Mouse (Mus musculus): ENCODE measurements at regions not wholly inside any gene's neighbourhood (a gene's known extent, or its start where the extent isn't known, plus 50 kb on each side); places are given as distances from the start of the nearest gene placed in this dataset.
"Not testable (repeated sequence)": the region's sequence is repeated elsewhere in the genome, so short reads cannot be mapped to it uniquely, and the experiment has no call there.

DNA sequence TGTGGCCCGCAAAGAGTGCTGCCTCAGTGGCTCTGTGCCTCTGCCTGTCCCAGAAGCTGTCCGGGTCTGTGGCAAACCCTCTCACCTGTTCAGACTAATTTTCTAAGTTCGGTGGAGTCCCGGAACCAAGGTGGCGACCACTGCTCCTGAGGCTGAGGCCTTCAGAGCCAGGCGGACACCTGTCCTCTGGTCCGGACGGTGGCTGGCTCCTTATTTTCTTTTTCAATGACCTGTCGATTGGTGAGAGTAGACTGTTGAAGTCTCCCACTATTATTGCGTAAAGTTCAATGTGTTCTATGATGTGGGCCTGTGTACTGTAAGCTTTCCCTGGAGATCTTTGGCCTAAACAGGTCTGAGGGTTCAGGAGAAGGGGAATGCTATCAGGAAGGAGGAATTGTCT, 112.0 kb upstream of the Btbd35f4 start:
- peak in 1 of 2 experiments; percentile 0 for DNase-seq (ENCODE audit: low spot score in 2 of 2)
- intact Hi-C loops (cut with DNase I), result not testable (repeated sequence)

Data from left cerebral cortex, postnatal 25 days (tissue).